Mouse (Mus musculus): ENCODE measurements at regions not wholly inside any gene's neighbourhood (a gene's known extent, or its start where the extent isn't known, plus 50 kb on each side); places are given as distances from the start of the nearest gene placed in this dataset.

- no peaks in the 10 kb centered on the region for H3K36me3 ChIP-seq
- no peaks in the 10 kb centered on the region for H3K9me3 ChIP-seq
- H3K4me1 ChIP-seq: no peaks in the 10 kb centered on the region
- 69% methylated on average over 4 of the region's 4 CpGs for WGBS
- no peak overlapping the region for H3K4me3 ChIP-seq
- no peak for DNase-seq (ENCODE audit: low spot score)
- H3K27ac ChIP-seq: no peak overlapping the region
- no peaks in the 10 kb centered on the region for H3K27me3 ChIP-seq (ENCODE audit: insufficient read depth, poor library complexity, severe bottlenecking)
These were observed 360.9 kb upstream of the Pkn2 start for GRCm38 (mm10) chr3:143242691-143243090.

GRCm38 (mm10) chr3:143240545-143241383 is 359.0 kb upstream of the Pkn2 start:
- no peaks in the 10 kb centered on the region for H3K4me1 ChIP-seq
- no peak overlapping the region for H3K4me3 ChIP-seq
- H3K27me3 ChIP-seq (ENCODE audit: insufficient read depth, poor library complexity, severe bottlenecking): no peaks in the 10 kb centered on the region
- no peak for DNase-seq (ENCODE audit: low spot score)
- no peaks in the 10 kb centered on the region for H3K36me3 ChIP-seq
- 67% methylated on average over 7 of the region's 7 CpGs for WGBS
- no peak overlapping the region for H3K27ac ChIP-seq
- H3K9me3 ChIP-seq: no peaks in the 10 kb centered on the region

GRCm38 (mm10) chr3:143238546-143238945 is 356.7 kb upstream of the Pkn2 start:
- H3K4me1 ChIP-seq: no peaks in the 10 kb centered on the region
- no peak overlapping the region for H3K4me3 ChIP-seq
- DNase-seq (ENCODE audit: low spot score): no peak
- H3K36me3 ChIP-seq: no peaks in the 10 kb centered on the region
- H3K27me3 ChIP-seq (ENCODE audit: insufficient read depth, poor library complexity, severe bottlenecking): no peaks in the 10 kb centered on the region
- H3K27ac ChIP-seq: no peak overlapping the region
- no peaks in the 10 kb centered on the region for H3K9me3 ChIP-seq
- WGBS: 81% methylated on average over 6 of the region's 6 CpGs

GRCm38 (mm10) chr3:143223999-143224729 is 342.4 kb upstream of the Pkn2 start:
- Histone ChIP-seq H3K4me1 (no peaks in the 10 kb centered on the region), H3K9me3 (no peaks in the 10 kb centered on the region), H3K27me3 (ENCODE audit: insufficient read depth, poor library complexity, severe bottlenecking) (no peaks in the 10 kb centered on the region), H3K36me3 (no peaks in the 10 kb centered on the region), H3K4me3 (no peak overlapping the region), H3K27ac (no peak overlapping the region)
- WGBS: 82% methylated on average over 6 of the region's 6 CpGs
- DNase-seq (ENCODE audit: low spot score): no peak

GRCm38 (mm10) chr3:143193263-143193970 is 311.6 kb upstream of the Pkn2 start:
- 77% methylated on average over 6 of the region's 6 CpGs for WGBS
- H3K36me3 ChIP-seq: no peaks in the 10 kb centered on the region
- no peaks in the 10 kb centered on the region for H3K9me3 ChIP-seq
- H3K4me1 ChIP-seq: no peaks in the 10 kb centered on the region
- H3K4me3 ChIP-seq: no peak overlapping the region
- no peaks in the 10 kb centered on the region for H3K27me3 ChIP-seq (ENCODE audit: insufficient read depth, poor library complexity, severe bottlenecking)
- no peak for DNase-seq (ENCODE audit: low spot score)
- no peak overlapping the region for H3K27ac ChIP-seq

DNA sequence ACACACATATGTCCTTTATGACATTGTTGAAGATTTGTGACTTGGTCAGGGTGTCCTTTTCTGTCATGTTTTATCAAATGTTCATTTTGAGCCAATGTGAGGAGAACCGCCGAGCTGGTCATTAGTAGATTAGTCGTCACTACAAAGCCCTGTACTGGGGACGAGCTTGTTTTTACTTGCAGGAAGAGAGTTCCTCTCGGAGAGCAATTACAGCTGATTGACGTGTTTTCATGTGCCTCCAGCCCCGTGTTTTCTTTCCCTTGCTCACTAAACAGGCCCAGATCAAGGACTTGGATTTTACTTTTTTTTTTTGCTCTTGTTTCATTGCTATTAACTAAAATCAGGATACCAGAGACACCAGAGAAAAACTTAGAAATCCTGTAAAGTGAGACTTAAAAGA is 307.1 kb upstream of the Pkn2 start:
- no peak for DNase-seq (ENCODE audit: low spot score)
- 28% methylated on average over 7 of the region's 7 CpGs for WGBS
- H3K36me3 ChIP-seq: no peaks in the 10 kb centered on the region
- H3K4me3 ChIP-seq: no peak overlapping the region
- H3K27me3 ChIP-seq (ENCODE audit: insufficient read depth, poor library complexity, severe bottlenecking): no peaks in the 10 kb centered on the region
- H3K4me1 ChIP-seq: no peaks in the 10 kb centered on the region
- H3K27ac ChIP-seq: no peak overlapping the region
- no peaks in the 10 kb centered on the region for H3K9me3 ChIP-seq

DNA sequence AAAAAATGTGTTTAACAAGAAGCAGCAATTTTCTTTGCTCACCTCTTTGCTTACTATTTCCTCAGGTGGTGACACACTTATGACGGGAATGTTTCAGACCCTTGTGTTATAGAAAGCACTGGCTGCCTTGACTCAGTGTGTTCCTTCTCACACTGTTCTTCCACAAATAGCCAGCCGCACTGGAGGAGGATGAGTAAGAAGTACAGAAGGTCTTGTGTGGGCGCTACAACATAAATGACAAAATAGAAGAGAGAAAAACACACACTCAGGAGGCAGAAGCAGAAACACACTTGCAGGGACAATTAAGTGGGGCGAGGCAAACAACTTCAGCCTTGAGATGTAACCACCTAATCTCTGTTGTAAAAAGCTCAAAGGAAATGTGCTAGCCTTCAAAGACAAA is 292.2 kb upstream of the Pkn2 start:
- Histone ChIP-seq H3K4me3 (no peak overlapping the region), H3K9me3 (no peaks in the 10 kb centered on the region), H3K4me1 (no peaks in the 10 kb centered on the region), H3K36me3 (no peaks in the 10 kb centered on the region), H3K27me3 (ENCODE audit: insufficient read depth, poor library complexity, severe bottlenecking) (no peaks in the 10 kb centered on the region), H3K27ac (no peak overlapping the region)
- DNase-seq (ENCODE audit: low spot score): no peak
- 76% methylated on average over 4 of the region's 4 CpGs for WGBS

- Histone ChIP-seq H3K36me3 (no peaks in the 10 kb centered on the region), H3K27ac (no peak overlapping the region), H3K9me3 (no peaks in the 10 kb centered on the region), H3K4me1 (no peaks in the 10 kb centered on the region), H3K4me3 (no peak overlapping the region), H3K27me3 (ENCODE audit: insufficient read depth, poor library complexity, severe bottlenecking) (no peaks in the 10 kb centered on the region)
- no peak for DNase-seq (ENCODE audit: low spot score)
- WGBS: 83% methylated on average over 1 of the region's 1 CpGs
These were observed 280.6 kb upstream of the Pkn2 start for GRCm38 (mm10) chr3:143162444-143162843.

DNA sequence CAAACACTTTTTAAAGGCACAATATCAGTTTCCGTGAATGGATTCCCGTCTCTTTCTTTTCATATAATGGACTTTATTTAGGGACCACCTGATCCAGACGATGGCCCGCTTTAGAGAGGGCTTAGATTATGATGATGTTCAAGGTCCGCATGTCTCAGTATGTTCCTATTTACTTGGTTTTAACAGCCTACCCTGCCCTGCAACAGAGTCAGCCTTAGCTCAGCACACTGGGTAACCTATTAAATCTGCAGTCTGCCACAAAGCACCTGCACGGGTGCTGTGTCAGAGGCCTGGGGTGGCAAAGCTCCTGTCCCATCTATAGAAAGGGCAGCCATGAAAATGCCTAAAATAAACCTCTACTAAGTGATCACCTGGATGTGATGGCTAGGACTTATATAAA is 280.2 kb upstream of the Pkn2 start:
- Histone ChIP-seq H3K36me3 (no peaks in the 10 kb centered on the region), H3K9me3 (no peaks in the 10 kb centered on the region), H3K4me3 (no peak overlapping the region), H3K27ac (no peak overlapping the region), H3K27me3 (ENCODE audit: insufficient read depth, poor library complexity, severe bottlenecking) (no peaks in the 10 kb centered on the region), H3K4me1 (no peaks in the 10 kb centered on the region)
- no peak for DNase-seq (ENCODE audit: low spot score)
- WGBS: 90% methylated on average over 6 of the region's 6 CpGs

- DNase-seq (ENCODE audit: low spot score): no peak
- no peaks in the 10 kb centered on the region for H3K4me1 ChIP-seq
- no peak overlapping the region for H3K4me3 ChIP-seq
- H3K27ac ChIP-seq: no peak overlapping the region
- H3K36me3 ChIP-seq: no peaks in the 10 kb centered on the region
- H3K9me3 ChIP-seq: no peaks in the 10 kb centered on the region
- WGBS: 46% methylated on average over 5 of the region's 5 CpGs
- H3K27me3 ChIP-seq (ENCODE audit: insufficient read depth, poor library complexity, severe bottlenecking): no peaks in the 10 kb centered on the region
These were observed 276.8 kb upstream of the Pkn2 start for GRCm38 (mm10) chr3:143158568-143158967.

DNA sequence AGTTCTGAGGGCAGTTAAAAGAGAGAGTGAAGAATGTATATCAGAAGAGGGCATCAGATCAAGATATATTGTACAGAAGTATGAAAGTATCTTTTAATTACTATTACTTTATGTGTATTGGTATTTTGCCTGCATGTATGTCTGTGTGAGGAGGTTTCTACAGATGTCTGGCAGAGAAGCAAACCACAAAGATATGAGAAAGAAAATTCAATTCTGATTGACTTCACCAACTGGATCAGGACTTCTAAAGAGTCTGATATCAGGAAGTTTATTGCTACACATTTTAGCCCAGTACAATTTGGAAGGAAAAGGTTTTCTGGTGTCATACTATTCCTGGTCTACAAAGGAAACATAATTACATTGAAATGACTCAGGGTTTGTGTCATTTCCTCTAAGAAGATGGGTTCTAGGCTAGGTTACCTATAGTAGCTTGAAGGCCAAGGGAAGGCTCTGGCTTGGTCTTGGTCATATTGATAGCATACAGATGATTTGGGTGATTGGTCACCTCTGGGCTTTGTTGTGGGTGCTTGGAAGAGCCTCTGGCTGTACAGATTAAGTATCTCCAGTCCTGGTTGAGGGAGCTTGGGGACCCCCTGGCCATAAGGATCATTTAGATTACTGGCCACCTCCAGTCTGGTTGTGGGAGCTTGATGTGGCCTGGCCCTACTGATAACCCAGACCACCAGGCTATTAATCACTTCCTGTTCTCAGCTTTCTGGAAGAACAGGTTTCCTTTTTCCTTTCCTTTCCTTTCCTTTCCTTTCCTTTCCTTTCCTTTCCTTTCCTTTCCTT is 275.1 kb upstream of the Pkn2 start:
- H3K27ac ChIP-seq: no peak overlapping the region
- no peaks in the 10 kb centered on the region for H3K36me3 ChIP-seq
- no peaks in the 10 kb centered on the region for H3K9me3 ChIP-seq
- DNase-seq (ENCODE audit: low spot score): no peak
- no peaks in the 10 kb centered on the region for H3K27me3 ChIP-seq (ENCODE audit: insufficient read depth, poor library complexity, severe bottlenecking)
- no peak overlapping the region for H3K4me3 ChIP-seq
- no peaks in the 10 kb centered on the region for H3K4me1 ChIP-seq

DNA sequence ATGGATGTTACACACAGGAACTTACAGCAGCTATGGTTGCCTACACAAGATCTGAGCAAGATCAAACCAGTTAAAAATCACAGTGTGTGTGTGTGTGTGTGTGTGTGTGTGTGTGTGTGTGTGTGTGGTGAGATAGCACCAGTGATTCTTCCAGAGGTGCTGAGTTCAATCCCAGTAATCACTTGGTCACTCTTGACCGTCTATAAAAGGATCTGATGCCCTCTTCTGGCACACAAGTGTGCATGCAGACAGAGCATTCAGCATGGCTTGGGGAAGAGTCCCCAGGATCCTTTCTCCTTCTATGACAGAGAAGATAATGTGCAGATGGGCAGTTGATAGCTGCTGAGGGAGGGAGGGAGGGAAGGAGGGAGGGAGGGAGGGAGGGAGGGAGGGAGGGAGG is 274.4 kb upstream of the Pkn2 start:
- Histone ChIP-seq H3K36me3 (no peaks in the 10 kb centered on the region), H3K4me1 (no peaks in the 10 kb centered on the region), H3K27ac (no peak overlapping the region), H3K9me3 (no peaks in the 10 kb centered on the region), H3K27me3 (ENCODE audit: insufficient read depth, poor library complexity, severe bottlenecking) (no peaks in the 10 kb centered on the region), H3K4me3 (no peak overlapping the region)
- DNase-seq (ENCODE audit: low spot score): no peak
- 64% methylated on average over 1 of the region's 1 CpGs for WGBS
